Mouse (Mus musculus) lung, postnatal 10 days (tissue): ENCODE results near the gene Serpinb9d.
"Not testable (repeated sequence)": the region's sequence is repeated elsewhere in the genome, so short reads cannot be mapped to it uniquely, and the experiment has no call there.

Source experiments
- DNase-seq: peaks from one replicate; pipeline ENCODE4 v3.0.0; 2021

Serpinb9d gene

GRCm38 (mm10) chr13:33192659-33193058 lies at the start of gene Serpinb9d:
Gene Serpinb9d, plus strand, starts transcription at chr13:33192959.
- DNase-seq: no peak

GRCm38 (mm10) chr13:33159642-33160041 lies 33.1 kb upstream of the Serpinb9d start, which contains the start of gene Serpinb9c:
Gene Serpinb9c, minus strand, starts transcription at chr13:33159742.
- no peak for DNase-seq

GRCm38 (mm10) chr13:33190486-33190885 lies 2.3 kb upstream of the Serpinb9d start:
- DNase-seq: not testable (repeated sequence)

GRCm38 (mm10) chr13:33199740-33200139 lies 7.0 kb downstream of the Serpinb9d start:
- DNase-seq: no peak

- DNase-seq: not testable (repeated sequence)
These were observed 56.6 kb downstream of the Serpinb9d start, which contains the start of gene Serpinb9e for GRCm38 (mm10) chr13:33249312-33249711. Gene Serpinb9e, plus strand, starts transcription at chr13:33249612.
